ENCODE assay signal across 33 mouse cellular contexts in genomic region chr5:36880622-36881021, GRCm38 (mm10). TPM values are rescaled to one million over a fixed set of nuclear protein-coding genes. Genes with fewer than 3 reads are reported as not detected.
DNase-seq lines count a peak whose midpoint lies in the region; ATAC-seq and TF ChIP-seq lines count a peak whose summit lies in the region.
"Had no signal": no experiment of that assay in that cellular context is flagged by ENCODE, and none has a peak within 500 bp of the region (broad histone marks: within the 10 kb centered on the region; RNA-seq: fewer than 3 reads in every experiment).

No protein-coding gene starts in this region.

- no peak overlapping the region for H3K4me2 ChIP-seq in hindbrain, embryonic 16.5 days (ENCODE audit: low read length)
- H3K4me2 ChIP-seq in hindbrain, embryonic 13.5 days = no peak overlapping the region
- no peak overlapping the region for H3K4me2 ChIP-seq in lung, embryonic 14.5 days
- H3K4me2 ChIP-seq: embryonic facial prominence, embryonic 15.5 days; forebrain, embryonic 13.5 days; heart, embryonic 11.5 days; hindbrain, embryonic 12.5 days; limb, embryonic 15.5 days; liver, embryonic 13.5 days; neural tube, embryonic 12.5 days had no signal

- ATAC-seq in hindbrain, embryonic 16.5 days = no peak
- no peak for ATAC-seq in hindbrain, embryonic 13.5 days (ENCODE audit: low FRiP score)
- ATAC-seq in lung, embryonic 14.5 days (ENCODE audit: insufficient read depth) = no peak
- ATAC-seq: forebrain, embryonic 13.5 days; midbrain, embryonic 16.5 days had no signal

- no peaks in the 10 kb centered on the region for H3K9me3 ChIP-seq in hindbrain, embryonic 16.5 days (ENCODE audit: control insufficient read depth, low read length)
- H3K9me3 ChIP-seq in hindbrain, embryonic 13.5 days = no peaks in the 10 kb centered on the region
- H3K9me3 ChIP-seq in lung, embryonic 14.5 days (ENCODE audit: low read depth, low read length) = no peaks in the 10 kb centered on the region
- no peaks in the 10 kb centered on the region for H3K9me3 ChIP-seq in heart, embryonic 10.5 days
- H3K9me3 ChIP-seq: embryonic facial prominence, embryonic 10.5 days; embryonic facial prominence, embryonic 15.5 days; forebrain, embryonic 13.5 days; G1E; hindbrain, embryonic 12.5 days; limb, embryonic 10.5 days; limb, embryonic 15.5 days; liver, embryonic 13.5 days; midbrain, embryonic 10.5 days; neural tube, embryonic 12.5 days had no signal

- peak overlapping the region; percentile 15; the same call in 1 of the 2 replicates for H3K27ac ChIP-seq in hindbrain, embryonic 16.5 days (ENCODE audit: low read depth, low read length)
- H3K27ac ChIP-seq in hindbrain, embryonic 13.5 days = no peak overlapping the region
- H3K27ac ChIP-seq in lung, embryonic 14.5 days (ENCODE audit: low read depth) = no peak overlapping the region
- H3K27ac ChIP-seq in heart, embryonic 10.5 days = no peak overlapping the region
- H3K27ac ChIP-seq: embryonic facial prominence, embryonic 10.5 days; embryonic facial prominence, embryonic 15.5 days; forebrain, embryonic 13.5 days; hindbrain, embryonic 12.5 days; kidney, postnatal 0 days; limb, embryonic 10.5 days; limb, embryonic 15.5 days; liver, embryonic 13.5 days; midbrain, embryonic 10.5 days; neural tube, embryonic 12.5 days; stomach, postnatal 0 days had no signal

- no peak overlapping the region for H3K4me3 ChIP-seq in hindbrain, embryonic 16.5 days (ENCODE audit: low read length)
- H3K4me3 ChIP-seq in hindbrain, embryonic 13.5 days = no peak overlapping the region
- no peak overlapping the region for H3K4me3 ChIP-seq in lung, embryonic 14.5 days (ENCODE audit: low read depth, low read length)
- no peak overlapping the region for H3K4me3 ChIP-seq in heart, embryonic 10.5 days
- H3K4me3 ChIP-seq: embryonic facial prominence, embryonic 10.5 days; embryonic facial prominence, embryonic 15.5 days; forebrain, embryonic 13.5 days; hindbrain, embryonic 12.5 days; limb, embryonic 10.5 days; limb, embryonic 15.5 days; liver, embryonic 13.5 days; midbrain, embryonic 10.5 days; myocyte; neural tube, embryonic 12.5 days had no signal

- peak; percentile 4 for DNase-seq in lung, embryonic 14.5 days
- no peak for DNase-seq in lung, adult 18-20 months
- peak; percentile 90 for DNase-seq in cerebellum, adult 8-10 months
- DNase-seq in cerebellum, postnatal 25 days = peak; percentile 94 to 95
- no peak for DNase-seq in heart, adult 8-10 months (ENCODE audit: low spot score)
- no peak for DNase-seq in heart, embryonic 10.5 days (ENCODE audit: low spot score)
- DNase-seq: adrenal gland, postnatal 14 days; gastrocnemius, postnatal 14 days; heart, postnatal 36 days; kidney, adult 8-10 months; liver, embryonic 13.5 days; lung, adult 2 months; right cerebral cortex, postnatal 4 days; thymus, adult 18-20 months; thymus, postnatal 25 days had no signal

- no peak overlapping the region for H3K9ac ChIP-seq in hindbrain, embryonic 16.5 days (ENCODE audit: low read depth, low read length)
- no peak overlapping the region for H3K9ac ChIP-seq in hindbrain, embryonic 13.5 days
- H3K9ac ChIP-seq in lung, embryonic 14.5 days = no peak overlapping the region
- H3K9ac ChIP-seq: embryonic facial prominence, embryonic 15.5 days; forebrain, embryonic 13.5 days; hindbrain, embryonic 12.5 days; limb, embryonic 15.5 days; liver, embryonic 13.5 days; neural tube, embryonic 12.5 days had no signal

- H3K36me3 ChIP-seq in hindbrain, embryonic 16.5 days (ENCODE audit: control insufficient read depth, insufficient read depth, low read length) = no peaks in the 10 kb centered on the region
- H3K36me3 ChIP-seq in hindbrain, embryonic 13.5 days = no peaks in the 10 kb centered on the region
- H3K36me3 ChIP-seq in lung, embryonic 14.5 days (ENCODE audit: insufficient read depth) = no peaks in the 10 kb centered on the region
- no peaks in the 10 kb centered on the region for H3K36me3 ChIP-seq in heart, embryonic 10.5 days
- H3K36me3 ChIP-seq: embryonic facial prominence, embryonic 10.5 days; embryonic facial prominence, embryonic 15.5 days; G1E; hindbrain, embryonic 12.5 days; limb, embryonic 10.5 days; limb, embryonic 15.5 days; liver, embryonic 13.5 days; midbrain, embryonic 10.5 days; neural tube, embryonic 12.5 days had no signal

- 88% methylated on average over 5 of the region's 5 CpGs for WGBS in hindbrain, embryonic 16.5 days
- 89% methylated on average over 5 of the region's 5 CpGs for WGBS in hindbrain, embryonic 13.5 days
- WGBS in lung, embryonic 14.5 days = 70% methylated on average over 5 of the region's 5 CpGs
- 88% methylated on average over 5 of the region's 5 CpGs for WGBS in heart, embryonic 10.5 days

- TF ChIP-seq CTCF in lung, embryonic 14.5 days (IDR thresholded peaks at IDR 0.05; ENCODE audit: low read depth) = no peak

- H3K27me3 ChIP-seq in hindbrain, embryonic 16.5 days (replicated peaks; ENCODE audit: control insufficient read depth, insufficient read depth, low read length) = no peaks in the 10 kb centered on the region
- H3K27me3 ChIP-seq in hindbrain, embryonic 13.5 days = no peaks in the 10 kb centered on the region
- no peaks in the 10 kb centered on the region for H3K27me3 ChIP-seq in lung, embryonic 14.5 days (ENCODE audit: insufficient read depth, low read length)
- H3K27me3 ChIP-seq in heart, embryonic 10.5 days (ENCODE audit: insufficient read depth, poor library complexity, severe bottlenecking) = peaks cover 41% of the 10 kb centered on the region
- H3K27me3 ChIP-seq: forebrain, embryonic 13.5 days; liver, embryonic 13.5 days; neural tube, embryonic 12.5 days had no signal

- H3K4me1 ChIP-seq in hindbrain, embryonic 16.5 days (ENCODE audit: control insufficient read depth, insufficient read depth, low read depth, low read length) = peaks cover 4% of the 10 kb centered on the region; the same call in 1 of the 2 replicates
- H3K4me1 ChIP-seq in hindbrain, embryonic 13.5 days (replicated peaks) = peaks cover 16% of the 10 kb centered on the region
- no peaks in the 10 kb centered on the region for H3K4me1 ChIP-seq in lung, embryonic 14.5 days (ENCODE audit: insufficient read depth)
- H3K4me1 ChIP-seq in heart, embryonic 10.5 days = no peaks in the 10 kb centered on the region
- H3K4me1 ChIP-seq: embryonic facial prominence, embryonic 15.5 days; limb, embryonic 15.5 days; liver, embryonic 13.5 days had no signal

RNA-seq across cellular contexts. Expression of gene Ppp2r2c, which starts 12.3 kb away (rescaled TPM):
- 52.4 and 58.2 TPM in 2 replicates for polyA plus RNA-seq in hindbrain, embryonic 16.5 days (2015; fragmentation: Nextera tagmentation; extraction: Ambion mirVana)
- 24.6 and 26.7 TPM in 2 replicates for polyA plus RNA-seq in hindbrain, embryonic 13.5 days (2015; fragmentation: Nextera tagmentation; extraction: Ambion mirVana)
- 0.07 and 0.22 TPM in 2 replicates for polyA plus RNA-seq in lung, embryonic 14.5 days (2014; fragmentation: Nextera tagmentation; extraction: Ambion mirVana)
- 1 to 10 TPM; 5.4 to 7.2 (median 6.3) TPM for total RNA-seq in heart, adult 8-10 months (2022)
- 0.03 TPM in 1 of 2 replicates, not detected in the other for polyA plus RNA-seq in heart, embryonic 10.5 days (2016; fragmentation: Nextera tagmentation; extraction: Ambion mirVana)
- total RNA-seq: granulocyte monocyte progenitor cell, adult 5-6 weeks; megakaryocyte progenitor cell, adult 5-6 weeks had no signal
- polyA plus RNA-seq: G1E had no signal

RNA-seq across cellular contexts. Expression of gene Man2b2, which starts 50.2 kb away (rescaled TPM):
- polyA plus RNA-seq in hindbrain, embryonic 16.5 days (2015; fragmentation: Nextera tagmentation; extraction: Ambion mirVana) = 13.8 and 15.2 TPM in 2 replicates
- polyA plus RNA-seq in hindbrain, embryonic 13.5 days (2015; fragmentation: Nextera tagmentation; extraction: Ambion mirVana) = 12.1 and 12.3 TPM in 2 replicates
- 11.3 and 14.9 TPM in 2 replicates for polyA plus RNA-seq in lung, embryonic 14.5 days (2014; fragmentation: Nextera tagmentation; extraction: Ambion mirVana)
- 10 to 100 TPM; 26.2 to 27.8 (median 27.1) TPM for total RNA-seq in heart, adult 8-10 months (2022)
- polyA plus RNA-seq in heart, embryonic 10.5 days (2016; fragmentation: Nextera tagmentation; extraction: Ambion mirVana) = 12.6 and 20.6 TPM in 2 replicates

Comparison
In these comparisons a context has a peak if more than half of its experiments do, and no peak if none do; other contexts are left out.
1. DNase-seq: peak in lung, embryonic 14.5 days (single experiment), cerebellum, adult 8-10 months (single experiment) and cerebellum, postnatal 25 days (2 of 2); none in lung, adult 18-20 months (0 of 2), heart, adult 8-10 months (single experiment) and heart, embryonic 10.5 days (single experiment).
2. RNA of gene Ppp2r2c, which starts 12.3 kb away (polyA plus RNA-seq): 52.4 to 58.2 TPM in hindbrain, embryonic 16.5 days and 24.6 to 26.7 TPM in hindbrain, embryonic 13.5 days; 0.07 to 0.22 TPM in lung, embryonic 14.5 days and 0.03 TPM in heart, embryonic 10.5 days; every median in the first group is over 10 times any median in the second.